Mouse (Mus musculus): ENCODE measurements around the gene Zfp1. TPM values are rescaled to one million over a fixed set of nuclear protein-coding genes. Genes with fewer than 3 reads are reported as not detected.
A peak's percentile ranks its signal among the peaks of the same experiment; 100 is the strongest.

Zfp1 gene
- polyA plus RNA-seq, 1 experiment from 2014 or later = 15.9 TPM

DNA sequence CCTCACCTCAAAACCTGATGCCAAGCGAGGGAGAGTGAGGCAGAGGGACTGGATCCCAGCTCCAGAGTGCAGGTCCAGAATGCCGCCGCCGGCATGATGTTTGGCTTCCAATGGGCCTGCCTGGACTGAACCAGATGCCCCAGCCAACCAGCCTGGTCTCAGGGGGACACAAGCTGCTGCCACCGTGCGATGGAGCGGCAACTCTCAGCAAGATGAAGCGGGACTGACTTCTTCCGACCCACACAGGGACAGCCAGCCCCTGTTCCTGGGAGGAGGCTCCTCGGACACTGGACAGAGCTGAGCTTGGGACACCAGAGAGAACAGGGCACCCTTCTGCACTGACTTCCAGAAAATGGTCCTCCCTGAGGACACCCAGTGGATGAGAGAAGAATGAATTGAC, 20.6 kb upstream of the Zfp1 start:
- Histone ChIP-seq H3K9ac (ENCODE audit: low read depth, low read length) (no peak overlapping the region), H3K9me3 (replicated peaks; ENCODE audit: low read length) (no peaks in the 10 kb centered on the region), H3K4me2 (ENCODE audit: low read length) (no peak overlapping the region), H3K4me3 (replicated peaks; ENCODE audit: low read depth, low read length) (no peak overlapping the region), H3K27ac (no peak overlapping the region), H3K36me3 (ENCODE audit: insufficient read depth, low read length) (peaks cover 13% of the 10 kb centered on the region; the same call in 1 of the 2 replicates), H3K27me3 (ENCODE audit: insufficient read depth, low read length) (no peaks in the 10 kb centered on the region), H3K4me1 (replicated peaks; ENCODE audit: insufficient read depth, low read length) (no peaks in the 10 kb centered on the region)
- ATAC-seq (replicated peaks; ENCODE audit: low FRiP score, low read depth) (no peak), DNase-seq (ENCODE audit: low spot score) (no peak)
- WGBS = 87% methylated on average over 10 of the region's 10 CpGs
- TF ChIP-seq CTCF (IDR thresholded peaks at IDR 0.05; ENCODE audit: low read depth) = no peak

DNA sequence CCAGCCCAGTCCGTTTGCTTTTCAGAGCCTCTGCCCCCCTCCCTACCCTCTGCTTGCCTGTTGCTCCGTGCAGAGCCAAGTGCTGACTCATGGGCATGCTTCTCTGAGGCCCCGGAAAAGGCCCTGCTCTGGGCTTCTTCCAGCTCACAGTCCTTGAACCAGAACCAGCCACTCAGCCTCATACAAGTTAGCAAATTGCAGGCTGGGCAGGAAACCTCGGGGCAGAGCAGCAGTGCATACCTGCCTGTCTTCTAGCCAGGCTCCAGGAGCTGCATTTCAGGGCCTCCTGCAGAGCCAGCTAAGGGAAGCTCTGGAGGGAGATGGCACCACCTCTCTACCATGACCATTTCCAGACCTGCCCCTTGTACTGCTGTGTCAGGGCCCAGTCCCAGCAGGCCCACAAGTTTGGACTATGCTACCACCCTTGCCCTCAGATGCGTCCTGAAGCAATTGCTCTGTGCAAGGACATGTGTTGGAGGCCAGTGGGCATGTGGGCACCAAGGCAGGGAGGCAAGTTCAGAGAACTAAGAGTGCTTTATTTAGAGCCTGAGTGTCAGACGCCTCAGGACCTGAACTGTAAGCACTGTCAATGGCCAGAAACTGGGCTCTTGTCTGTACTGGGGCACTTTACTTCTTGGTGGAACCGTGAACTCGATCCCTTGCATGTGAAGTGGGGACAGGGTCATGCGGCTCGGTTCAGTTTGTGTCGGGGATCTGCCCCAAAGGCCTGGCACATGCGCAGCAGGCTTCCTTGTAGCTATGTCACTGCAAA, 18.9 kb upstream of the Zfp1 start:
- Histone ChIP-seq H3K27ac (peak overlapping the region; percentile 63), H3K27me3 (ENCODE audit: insufficient read depth, low read length) (no peaks in the 10 kb centered on the region), H3K4me1 (replicated peaks; ENCODE audit: insufficient read depth, low read length) (no peaks in the 10 kb centered on the region), H3K4me3 (replicated peaks; ENCODE audit: low read depth, low read length) (no peak overlapping the region), H3K9ac (ENCODE audit: low read depth, low read length) (no peak overlapping the region), H3K36me3 (ENCODE audit: insufficient read depth, low read length) (peaks cover 13% of the 10 kb centered on the region; the same call in 1 of the 2 replicates), H3K9me3 (replicated peaks; ENCODE audit: low read length) (no peaks in the 10 kb centered on the region), H3K4me2 (ENCODE audit: low read length) (no peak overlapping the region)
- WGBS = 75% methylated on average over 12 of the region's 12 CpGs
- ATAC-seq (replicated peaks; ENCODE audit: low FRiP score, low read depth) (peak; percentile 75), DNase-seq (ENCODE audit: low spot score) (peak; percentile 28)
- TF ChIP-seq CTCF (IDR thresholded peaks at IDR 0.05; ENCODE audit: low read depth) = no peak

DNA sequence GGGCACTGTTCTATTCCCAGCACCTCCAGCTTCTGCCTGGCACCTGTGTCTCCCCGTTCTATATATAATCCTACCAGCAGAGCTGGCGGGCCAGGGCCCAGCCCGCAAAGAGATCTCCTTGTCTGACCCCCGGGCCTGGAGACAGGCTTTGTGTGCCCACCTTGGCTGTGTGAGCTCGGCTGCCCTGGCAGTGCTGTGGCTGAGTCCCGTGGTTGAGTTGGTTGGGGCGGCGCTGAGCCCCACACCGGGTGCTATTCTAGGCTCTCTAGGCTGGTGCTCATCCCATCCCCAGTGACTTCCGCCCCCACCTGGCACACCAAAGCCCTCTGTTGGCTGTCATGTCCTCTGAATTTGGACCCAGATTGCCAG, 18.4 kb upstream of the Zfp1 start:
- H3K9ac ChIP-seq (ENCODE audit: low read depth, low read length) = no peak overlapping the region
- H3K4me3 ChIP-seq (replicated peaks; ENCODE audit: low read depth, low read length) = no peak overlapping the region
- H3K9me3 ChIP-seq (replicated peaks; ENCODE audit: low read length) = no peaks in the 10 kb centered on the region
- no peak overlapping the region for H3K4me2 ChIP-seq (ENCODE audit: low read length)
- DNase-seq (ENCODE audit: low spot score) = no peak
- H3K27ac ChIP-seq = peak overlapping the region; percentile 63
- peaks cover 13% of the 10 kb centered on the region; the same call in 1 of the 2 replicates for H3K36me3 ChIP-seq (ENCODE audit: insufficient read depth, low read length)
- H3K27me3 ChIP-seq (ENCODE audit: insufficient read depth, low read length) = no peaks in the 10 kb centered on the region
- ATAC-seq (replicated peaks; ENCODE audit: low FRiP score, low read depth) = no peak
- 87% methylated on average over 10 of the region's 10 CpGs for WGBS
- no peak for TF ChIP-seq CTCF (IDR thresholded peaks at IDR 0.05; ENCODE audit: low read depth)
- no peaks in the 10 kb centered on the region for H3K4me1 ChIP-seq (replicated peaks; ENCODE audit: insufficient read depth, low read length)

DNA sequence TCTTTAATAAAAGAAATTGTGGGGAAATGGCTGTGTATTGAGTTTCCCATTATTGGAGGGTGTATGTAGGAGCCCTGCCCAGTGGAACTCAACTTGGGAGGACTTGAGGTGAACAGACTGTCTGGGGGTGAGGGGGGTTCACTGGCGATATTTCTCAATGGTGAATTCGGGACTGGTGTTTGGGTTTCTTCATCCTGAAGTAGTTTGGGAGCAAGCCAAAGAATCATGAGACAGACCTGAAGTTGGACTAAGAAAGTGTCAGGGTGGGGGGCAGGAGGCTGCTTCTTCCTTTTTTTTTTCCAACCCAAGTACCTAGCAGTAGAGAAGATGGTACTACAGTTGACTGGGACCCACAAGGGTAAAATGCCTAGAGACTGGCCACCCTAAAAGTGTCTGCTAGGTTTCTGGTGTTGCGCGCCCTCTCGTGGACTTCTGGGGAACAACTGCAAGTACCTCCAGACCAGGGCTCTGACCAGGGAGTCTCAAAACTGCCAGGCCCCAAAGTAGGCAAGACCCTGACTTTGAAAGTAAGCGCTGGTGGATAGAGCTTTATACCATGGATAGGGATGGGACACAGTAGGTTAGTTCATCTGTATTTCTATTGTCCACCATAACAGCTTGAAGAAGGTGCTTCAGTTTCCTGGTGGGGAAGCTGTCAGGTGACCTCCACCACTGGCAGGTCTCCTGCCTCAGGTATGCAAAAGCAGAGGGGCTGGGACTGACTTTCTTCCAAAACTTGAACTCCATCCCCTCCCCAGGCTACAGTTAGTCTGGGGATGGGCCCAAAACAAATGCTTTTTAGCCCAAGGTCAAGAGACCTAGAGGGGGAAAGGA, 17.3 kb upstream of the Zfp1 start:
- peaks cover 13% of the 10 kb centered on the region; the same call in 1 of the 2 replicates for H3K36me3 ChIP-seq (ENCODE audit: insufficient read depth, low read length)
- H3K27me3 ChIP-seq (ENCODE audit: insufficient read depth, low read length) = no peaks in the 10 kb centered on the region
- 31% methylated on average over 6 of the region's 6 CpGs for WGBS
- H3K9ac ChIP-seq (ENCODE audit: low read depth, low read length) = peak overlapping the region; percentile 20; the same call in 1 of the 2 replicates
- no peak overlapping the region for H3K4me2 ChIP-seq (ENCODE audit: low read length)
- H3K4me1 ChIP-seq (replicated peaks; ENCODE audit: insufficient read depth, low read length) = 0 out of 2 replicates have a peak, but pooled peaks cover 3% of the 10 kb centered on the region
- TF ChIP-seq CTCF (IDR thresholded peaks at IDR 0.05; ENCODE audit: low read depth) = peak; percentile 92
- no peak overlapping the region for H3K27ac ChIP-seq
- no peaks in the 10 kb centered on the region for H3K9me3 ChIP-seq (replicated peaks; ENCODE audit: low read length)
- DNase-seq (ENCODE audit: low spot score) (peak; percentile 86), ATAC-seq (replicated peaks; ENCODE audit: low FRiP score, low read depth) (no peak)
- no peak overlapping the region for H3K4me3 ChIP-seq (replicated peaks; ENCODE audit: low read depth, low read length)

DNA sequence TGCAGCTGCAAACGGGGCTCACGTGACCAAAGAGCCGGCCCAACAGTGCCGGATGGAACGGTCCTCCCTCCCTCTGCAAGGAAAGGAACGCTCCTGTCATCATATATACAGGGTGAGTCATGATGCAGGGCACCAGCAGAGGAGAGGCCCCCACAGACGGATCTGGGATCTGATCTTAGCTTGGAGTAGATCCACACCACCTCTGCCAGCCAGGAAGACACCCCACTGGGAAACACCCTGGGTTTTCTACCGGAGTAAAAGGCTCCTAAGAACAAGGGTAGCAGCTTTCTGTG, 16.7 kb upstream of the Zfp1 start:
- H3K27me3 ChIP-seq (ENCODE audit: insufficient read depth, low read length) = no peaks in the 10 kb centered on the region
- ATAC-seq (replicated peaks; ENCODE audit: low FRiP score, low read depth) (no peak), DNase-seq (ENCODE audit: low spot score) (no peak)
- H3K9me3 ChIP-seq (replicated peaks; ENCODE audit: low read length) = no peaks in the 10 kb centered on the region
- no peak overlapping the region for H3K27ac ChIP-seq
- 66% methylated on average over 8 of the region's 8 CpGs for WGBS
- no peak overlapping the region for H3K4me3 ChIP-seq (replicated peaks; ENCODE audit: low read depth, low read length)
- no peak for TF ChIP-seq CTCF (IDR thresholded peaks at IDR 0.05; ENCODE audit: low read depth)
- H3K4me1 ChIP-seq (replicated peaks; ENCODE audit: insufficient read depth, low read length) = 0 out of 2 replicates have a peak, but pooled peaks cover 3% of the 10 kb centered on the region
- peaks cover 11% of the 10 kb centered on the region; the same call in 1 of the 2 replicates for H3K36me3 ChIP-seq (ENCODE audit: insufficient read depth, low read length)
- H3K4me2 ChIP-seq (ENCODE audit: low read length) = no peak overlapping the region
- no peak overlapping the region for H3K9ac ChIP-seq (ENCODE audit: low read depth, low read length)

GRCm38 (mm10) chr8:111626933-111627332, 16.3 kb upstream of the Zfp1 start:
- Histone ChIP-seq H3K9me3 (replicated peaks; ENCODE audit: low read length) (no peaks in the 10 kb centered on the region), H3K4me1 (replicated peaks; ENCODE audit: insufficient read depth, low read length) (0 out of 2 replicates have a peak, but pooled peaks cover 3% of the 10 kb centered on the region), H3K9ac (ENCODE audit: low read depth, low read length) (no peak overlapping the region), H3K4me3 (replicated peaks; ENCODE audit: low read depth, low read length) (no peak overlapping the region), H3K27me3 (ENCODE audit: insufficient read depth, low read length) (no peaks in the 10 kb centered on the region), H3K27ac (no peak overlapping the region), H3K4me2 (ENCODE audit: low read length) (no peak overlapping the region), H3K36me3 (ENCODE audit: insufficient read depth, low read length) (0 out of 2 replicates have a peak, but pooled peaks cover 8% of the 10 kb centered on the region)
- TF ChIP-seq CTCF (IDR thresholded peaks at IDR 0.05; ENCODE audit: low read depth) = no peak
- DNase-seq (ENCODE audit: low spot score) (no peak), ATAC-seq (replicated peaks; ENCODE audit: low FRiP score, low read depth) (no peak)
- 82% methylated on average over 14 of the region's 14 CpGs for WGBS
